Mouse (Mus musculus): Measurements from ENCODE around the gene Bmpr2. TPM values are rescaled to one million over a fixed set of nuclear protein-coding genes. Genes with fewer than 3 reads are reported as not detected.
A peak's percentile ranks its signal among the peaks of the same experiment; 100 is the strongest.

Bmpr2 gene
- polyA plus RNA-seq, 1 experiment from 2014 or later: 0.88 TPM

GRCm38 (mm10) chr1:59913869-59914225, 150.6 kb downstream of the Bmpr2 start:
- Histone ChIP-seq H3K27me3 (no peaks in the 10 kb centered on the region), H3K27ac (replicated peaks) (peak overlapping the region; percentile 88), H3K9ac (peak overlapping the region; percentile 83), H3K4me1 (replicated peaks) (peaks cover 49% of the 10 kb centered on the region), H3K36me3 (replicated peaks) (no peaks in the 10 kb centered on the region), H3K9me3 (replicated peaks) (no peaks in the 10 kb centered on the region), H3K4me3 (replicated peaks) (peak overlapping the region; percentile 92), H3K4me2 (peak overlapping the region; percentile 99)
- ATAC-seq (ENCODE audit: insufficient read depth): no peak
- under 1% methylated on average over 12 of the region's 12 CpGs for WGBS (ENCODE audit: insufficient replicate concordance)

- Histone ChIP-seq H3K27me3 (no peaks in the 10 kb centered on the region), H3K36me3 (replicated peaks) (no peaks in the 10 kb centered on the region), H3K27ac (replicated peaks) (peak overlapping the region; percentile 88; the same call in 1 of the 2 replicates), H3K4me2 (peak overlapping the region; percentile 99), H3K9me3 (replicated peaks) (no peaks in the 10 kb centered on the region), H3K9ac (no peak overlapping the region), H3K4me1 (replicated peaks) (peaks cover 49% of the 10 kb centered on the region), H3K4me3 (replicated peaks) (peak overlapping the region; percentile 92)
- 20% methylated on average over 3 of the region's 3 CpGs for WGBS (ENCODE audit: insufficient replicate concordance)
- ATAC-seq (ENCODE audit: insufficient read depth): no peak
Measured at GRCm38 (mm10) chr1:59914799-59915198, 151.6 kb downstream of the Bmpr2 start.

- WGBS (ENCODE audit: insufficient replicate concordance): 73% methylated on average over 10 of the region's 10 CpGs
- no peaks in the 10 kb centered on the region for H3K9me3 ChIP-seq (replicated peaks)
- no peak overlapping the region for H3K27ac ChIP-seq (replicated peaks)
Measured at GRCm38 (mm10) chr1:59915843-59916610, 152.8 kb downstream of the Bmpr2 start.

GRCm38 (mm10) chr1:59917401-59917800, 154.2 kb downstream of the Bmpr2 start:
- WGBS (ENCODE audit: insufficient replicate concordance): 45% methylated on average over 3 of the region's 3 CpGs
- no peak for ATAC-seq (ENCODE audit: insufficient read depth)
- Histone ChIP-seq H3K36me3 (replicated peaks) (no peaks in the 10 kb centered on the region), H3K27me3 (no peaks in the 10 kb centered on the region), H3K27ac (replicated peaks) (no peak overlapping the region), H3K4me3 (replicated peaks) (no peak overlapping the region), H3K9ac (no peak overlapping the region), H3K4me2 (no peak overlapping the region), H3K4me1 (replicated peaks) (peaks cover 41% of the 10 kb centered on the region), H3K9me3 (replicated peaks) (no peaks in the 10 kb centered on the region)

More at GRCm38 (mm10) chr1:59915843-59916610, 152.8 kb downstream of the Bmpr2 start:
- Histone ChIP-seq H3K36me3 (replicated peaks) (no peaks in the 10 kb centered on the region), H3K4me2 (no peak overlapping the region), H3K4me1 (replicated peaks) (peaks cover 49% of the 10 kb centered on the region), H3K4me3 (replicated peaks) (no peak overlapping the region), H3K9ac (no peak overlapping the region), H3K27me3 (no peaks in the 10 kb centered on the region)
- no peak for ATAC-seq (ENCODE audit: insufficient read depth)

GRCm38 (mm10) chr1:59918075-59918474, 154.9 kb downstream of the Bmpr2 start:
- no peak overlapping the region for H3K9ac ChIP-seq
- ATAC-seq (ENCODE audit: insufficient read depth): no peak

GRCm38 (mm10) chr1:59923201-59923600, 160.0 kb downstream of the Bmpr2 start:
- Histone ChIP-seq H3K4me1 (replicated peaks) (peaks cover 8% of the 10 kb centered on the region), H3K4me2 (no peak overlapping the region), H3K9me3 (replicated peaks) (no peaks in the 10 kb centered on the region), H3K27me3 (no peaks in the 10 kb centered on the region), H3K9ac (no peak overlapping the region), H3K36me3 (replicated peaks) (no peaks in the 10 kb centered on the region), H3K27ac (replicated peaks) (no peak overlapping the region), H3K4me3 (replicated peaks) (no peak overlapping the region)
- ATAC-seq (ENCODE audit: insufficient read depth): no peak
- WGBS (ENCODE audit: insufficient replicate concordance): 23% methylated on average over 1 of the region's 1 CpGs

More at GRCm38 (mm10) chr1:59918075-59918474, 154.9 kb downstream of the Bmpr2 start:
- Histone ChIP-seq H3K4me3 (replicated peaks) (no peak overlapping the region), H3K9me3 (replicated peaks) (no peaks in the 10 kb centered on the region), H3K4me1 (replicated peaks) (peaks cover 40% of the 10 kb centered on the region), H3K27ac (replicated peaks) (no peak overlapping the region), H3K4me2 (no peak overlapping the region), H3K36me3 (replicated peaks) (no peaks in the 10 kb centered on the region), H3K27me3 (no peaks in the 10 kb centered on the region)

- no peak for ATAC-seq (ENCODE audit: insufficient read depth)
- Histone ChIP-seq H3K4me2 (no peak overlapping the region), H3K4me3 (replicated peaks) (no peak overlapping the region), H3K9ac (no peak overlapping the region), H3K27me3 (no peaks in the 10 kb centered on the region), H3K9me3 (replicated peaks) (no peaks in the 10 kb centered on the region), H3K36me3 (replicated peaks) (no peaks in the 10 kb centered on the region), H3K4me1 (replicated peaks) (peaks cover 7% of the 10 kb centered on the region; the same call in 1 of the 2 replicates), H3K27ac (replicated peaks) (no peak overlapping the region)
- WGBS (ENCODE audit: insufficient replicate concordance): 51% methylated on average over 1 of the region's 1 CpGs
Measured at GRCm38 (mm10) chr1:59923673-59924072, 160.5 kb downstream of the Bmpr2 start.

- 78% methylated on average over 2 of the region's 2 CpGs for WGBS (ENCODE audit: insufficient replicate concordance)
- H3K9ac ChIP-seq: no peak overlapping the region
Measured at GRCm38 (mm10) chr1:59924411-59924810, 161.2 kb downstream of the Bmpr2 start.

GRCm38 (mm10) chr1:59926021-59926672, 162.9 kb downstream of the Bmpr2 start:
- H3K4me3 ChIP-seq (replicated peaks): no peak overlapping the region
- H3K4me2 ChIP-seq: no peak overlapping the region
- H3K27me3 ChIP-seq: no peaks in the 10 kb centered on the region
- no peaks in the 10 kb centered on the region for H3K36me3 ChIP-seq (replicated peaks)
- no peaks in the 10 kb centered on the region for H3K9me3 ChIP-seq (replicated peaks)
- H3K4me1 ChIP-seq (replicated peaks): peaks cover 7% of the 10 kb centered on the region; the same call in 1 of the 2 replicates
- H3K9ac ChIP-seq: no peak overlapping the region
- H3K27ac ChIP-seq (replicated peaks): no peak overlapping the region
- no peak for ATAC-seq (ENCODE audit: insufficient read depth)
- WGBS (ENCODE audit: insufficient replicate concordance): 68% methylated on average over 3 of the region's 3 CpGs

More at GRCm38 (mm10) chr1:59924411-59924810, 161.2 kb downstream of the Bmpr2 start:
- H3K4me1 ChIP-seq (replicated peaks): peaks cover 7% of the 10 kb centered on the region; the same call in 1 of the 2 replicates
- no peak overlapping the region for H3K4me3 ChIP-seq (replicated peaks)
- H3K36me3 ChIP-seq (replicated peaks): no peaks in the 10 kb centered on the region
- no peak for ATAC-seq (ENCODE audit: insufficient read depth)
- H3K9me3 ChIP-seq (replicated peaks): no peaks in the 10 kb centered on the region
- H3K4me2 ChIP-seq: no peak overlapping the region
- no peak overlapping the region for H3K27ac ChIP-seq (replicated peaks)
- no peaks in the 10 kb centered on the region for H3K27me3 ChIP-seq

- Histone ChIP-seq H3K27ac (replicated peaks) (no peak overlapping the region), H3K4me1 (replicated peaks) (peaks cover 7% of the 10 kb centered on the region; the same call in 1 of the 2 replicates), H3K36me3 (replicated peaks) (no peaks in the 10 kb centered on the region), H3K4me2 (no peak overlapping the region), H3K4me3 (replicated peaks) (no peak overlapping the region), H3K9me3 (replicated peaks) (no peaks in the 10 kb centered on the region), H3K9ac (no peak overlapping the region), H3K27me3 (no peaks in the 10 kb centered on the region)
- WGBS (ENCODE audit: insufficient replicate concordance): 75% methylated on average over 2 of the region's 2 CpGs
- no peak for ATAC-seq (ENCODE audit: insufficient read depth)
Measured at GRCm38 (mm10) chr1:59927131-59927680, 164.0 kb downstream of the Bmpr2 start.
